Mouse (Mus musculus) stomach, postnatal 0 days (tissue): Measurements from ENCODE around the gene Adgrb2.

Experiments used
- CTCF ChIP-seq: IDR thresholded peaks from 2 replicates; pipeline ENCODE4 v1.5.1; 2016; ENCODE audit warnings: antibody characterized with exemption, low read depth, mild to moderate bottlenecking, moderate library complexity
- EP300 ChIP-seq: optimal IDR thresholded peaks from 2 replicates; pipeline ENCODE3; 2016; ENCODE audit warnings: antibody characterized with exemption

DNA sequence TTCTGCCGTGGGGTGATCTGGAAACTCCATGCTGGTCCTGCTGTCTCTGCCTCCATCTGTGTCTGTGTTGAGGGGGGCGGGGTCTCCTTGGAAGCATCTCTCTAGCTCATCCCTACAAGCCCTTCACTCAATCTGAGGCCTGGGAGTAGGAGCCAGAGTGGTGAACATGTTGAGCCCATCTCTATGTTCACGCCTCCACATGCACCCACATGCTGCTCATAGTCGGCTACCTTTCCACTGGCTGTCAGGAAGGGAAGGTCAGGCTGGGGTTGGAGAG is 63.5 kb downstream of the Adgrb2 start:
- TF ChIP-seq CTCF (no peak), EP300 (no peak)
